Mouse (Mus musculus) brain, adult 10 weeks (tissue): ENCODE measurements around the gene Pomgnt1. TPM values are rescaled to one million over a fixed set of nuclear protein-coding genes. Genes with fewer than 3 reads are reported as not detected.

Experiments
- polyA plus RNA-seq: library from polyadenylated mRNA; stranded (reverse); fragments of 350-450 nt; fragmentation: Illumina TruSeq; extraction: RNeasy Lipid Tissue Mini Kit (QIAGEN cat#74804); gene quantifications from one replicate; pipeline ENCODE4 v1.2.3, GENCODE M21; 2015; ENCODE audit warnings: low read depth, low replicate concordance

The Pomgnt1 gene
- polyA plus RNA-seq = 75.8 TPM

DNA sequence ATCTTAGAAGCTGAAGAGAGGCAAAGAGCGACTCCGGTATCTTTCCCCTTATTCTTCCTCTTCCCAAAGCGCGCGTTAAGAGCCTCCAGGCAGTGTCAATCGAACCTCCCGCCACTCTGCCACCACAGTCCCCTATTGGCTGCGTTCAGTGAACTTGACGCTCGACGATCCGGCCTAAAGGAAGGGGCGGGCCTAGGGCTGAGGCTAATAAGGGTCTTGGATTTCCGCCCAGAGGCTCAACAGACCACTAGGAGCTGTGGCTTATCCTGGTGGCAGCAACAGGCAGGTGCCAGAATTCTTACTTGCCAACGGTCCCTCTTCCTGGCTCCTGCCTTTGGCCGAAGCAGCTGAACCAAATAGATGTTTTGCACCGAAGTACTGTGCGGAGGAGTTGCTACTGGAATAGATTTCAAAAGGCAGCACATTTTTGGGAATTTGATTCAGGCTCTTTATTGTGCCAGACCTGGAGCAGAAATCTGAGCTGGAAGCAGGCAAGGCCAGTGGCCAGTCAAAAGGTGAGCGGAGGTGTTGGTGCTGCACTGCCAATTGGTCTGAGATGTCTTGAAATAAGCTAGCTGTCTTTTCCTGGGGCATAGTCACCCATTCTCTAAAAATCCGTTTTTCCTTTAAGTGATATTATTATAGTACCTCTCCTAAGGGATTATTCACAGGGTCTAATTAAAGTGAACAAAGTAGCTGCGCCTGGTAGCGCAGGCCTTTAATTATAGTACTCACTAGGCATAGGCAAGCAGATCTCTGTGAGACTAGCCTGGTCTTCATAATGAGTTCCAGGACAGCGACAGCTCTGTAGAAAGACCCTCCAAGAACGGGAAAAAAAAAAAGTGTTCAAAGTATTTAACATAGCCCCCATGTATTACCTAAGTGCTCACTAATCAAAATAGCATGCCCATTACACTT lies at the start of gene Pomgnt1, which contains the start of gene Rad54l:
TSS of gene Pomgnt1 (plus strand) at position 239 of the 918 bp plus-strand sequence.
TSS of gene Rad54l (minus strand) at position 89 of the 918 bp plus-strand sequence.

GRCm38 (mm10) chr4:116074861-116075620 lies 48.6 kb upstream of the Pomgnt1 start, which contains the start of the genes Uqcrh and Lrrc41:
TSS of gene Uqcrh (minus strand) at chr4:116075071.
TSS of gene Lrrc41 (plus strand) at chr4:116075269.

DNA sequence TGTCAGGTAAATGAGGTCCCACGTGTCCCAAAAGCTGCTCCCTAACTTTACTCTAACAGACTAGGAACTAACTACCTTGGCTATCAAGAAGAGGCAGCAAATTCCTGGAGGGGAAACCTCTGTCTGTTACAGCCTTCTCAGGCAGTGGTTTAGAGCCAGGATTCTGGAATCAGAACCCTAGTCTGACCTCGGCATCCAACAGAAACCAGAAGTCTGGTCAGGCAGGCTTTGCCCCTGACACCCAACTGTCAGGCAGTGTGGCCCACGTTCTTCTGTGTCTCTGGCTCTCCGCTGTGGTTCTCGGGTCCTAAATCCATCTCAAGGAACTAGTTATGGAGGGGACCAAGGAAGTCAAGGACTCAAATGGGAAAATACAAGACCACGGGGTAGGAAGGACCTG lies 27.6 kb downstream of the Pomgnt1 start, which contains the start of gene Lurap1:
TSS of gene Lurap1 (minus strand) at position 101 of the 400 bp plus-strand sequence.

DNA sequence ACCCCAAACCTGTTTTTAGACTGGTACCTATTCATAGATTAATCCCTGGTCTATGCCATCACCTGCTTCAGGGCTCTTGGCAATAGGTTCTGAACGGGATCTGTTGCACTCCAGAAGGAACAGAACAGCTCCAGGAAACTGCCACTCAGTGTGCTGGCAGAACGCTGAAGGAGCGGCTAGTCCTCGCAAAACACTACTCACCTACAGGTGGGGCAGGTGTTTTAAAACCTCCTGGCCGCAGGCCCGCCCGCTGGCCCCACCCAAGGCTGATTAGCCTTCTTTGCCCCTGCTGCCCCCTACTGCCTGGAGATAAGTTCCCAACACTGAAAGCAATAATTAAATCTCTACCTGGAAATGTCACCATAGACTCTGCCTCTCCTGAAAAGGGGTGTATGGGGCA lies 43.8 kb downstream of the Pomgnt1 start, which contains the start of gene Tspan1:
TSS of gene Tspan1 (minus strand) at position 198 of the 400 bp plus-strand sequence.

GRCm38 (mm10) chr4:116173072-116173471 lies 49.4 kb downstream of the Pomgnt1 start, which contains the start of the genes 1700042G07Rik and Gm49337:
TSS of gene 1700042G07Rik (plus strand) at chr4:116173372.
TSS of gene Gm49337 (plus strand) at chr4:116173384.

Other genes with a start within 250 kb of the Pomgnt1 start
- gene Kncn, start 239.4 kb upstream of the Pomgnt1 start, polyA plus RNA-seq = 0.28 TPM
- 0.28 TPM for gene 6430628N08Rik, start 233.2 kb upstream of the Pomgnt1 start, polyA plus RNA-seq
- 0.31 TPM for gene Dmbx1, start 183.9 kb upstream of the Pomgnt1 start, polyA plus RNA-seq
- gene Faah, start 105.9 kb upstream of the Pomgnt1 start, polyA plus RNA-seq = 71.7 TPM
- 12.3 TPM for gene Nsun4, start 70.0 kb upstream of the Pomgnt1 start, polyA plus RNA-seq
- 1,361 TPM for gene Uqcrh, start 48.8 kb upstream of the Pomgnt1 start, polyA plus RNA-seq
- 27.0 TPM for gene Lrrc41, start 48.6 kb upstream of the Pomgnt1 start, polyA plus RNA-seq
- gene Rad54l, start 150 bp upstream of the Pomgnt1 start, polyA plus RNA-seq = 0.70 TPM
- 12.5 TPM for gene Lurap1, start 27.5 kb downstream of the Pomgnt1 start, polyA plus RNA-seq
- not detected for gene Tspan1, start 43.8 kb downstream of the Pomgnt1 start, polyA plus RNA-seq
- not detected for gene 1700042G07Rik, start 49.5 kb downstream of the Pomgnt1 start, polyA plus RNA-seq
- gene Gm49337, start 49.5 kb downstream of the Pomgnt1 start, polyA plus RNA-seq = not detected
- 37.6 TPM for gene Pik3r3, start 97.8 kb downstream of the Pomgnt1 start, polyA plus RNA-seq